Mouse (Mus musculus) intestine, postnatal 0 days (tissue): Measurements from ENCODE around the gene Kdm5c. TPM values are rescaled to one million over a fixed set of nuclear protein-coding genes. Genes with fewer than 3 reads are reported as not detected.
"Not testable (repeated sequence)": the region's sequence is repeated elsewhere in the genome, so short reads cannot be mapped to it uniquely, and the experiment has no call there.

Experiments used
- ATAC-seq: fragments of 200-750 bp; cut with Nextera tagmentation; 2 replicates; pipeline ENCODE4 v1.8.0; 2017; ENCODE audit warnings: mild to moderate bottlenecking, moderate TSS enrichment, moderate library complexity
- H3K27ac ChIP-seq: fragments of 300-500 bp; sonication (generic); 2 replicates; pipeline ENCODE4 v1.5.1; 2014; ENCODE audit warnings: mild to moderate bottlenecking, low read depth, low read length, moderate library complexity
- H3K27me3 ChIP-seq: fragments of 300-500 bp; sonication (generic); replicated peaks from 2 replicates; pipeline ENCODE4 v1.6.1; 2014; ENCODE audit warnings: low read length, mixed read lengths; ENCODE audit not compliant: control insufficient read depth, insufficient read depth
- H3K36me3 ChIP-seq: fragments of 300-500 bp; sonication (generic); 2 replicates; pipeline ENCODE4 v1.6.1; 2014; ENCODE audit warnings: mild to moderate bottlenecking, moderate library complexity; ENCODE audit not compliant: control insufficient read depth, insufficient read depth
- H3K4me1 ChIP-seq: fragments of 300-500 bp; sonication (generic); replicated peaks from 2 replicates; pipeline ENCODE4 v1.6.1; 2014; ENCODE audit warnings: antibody characterized with exemption, low read length, mixed read lengths; ENCODE audit not compliant: control insufficient read depth, insufficient read depth
- H3K4me2 ChIP-seq: fragments of 300-500 bp; sonication (generic); replicated peaks from 2 replicates; pipeline ENCODE4 v1.6.1; 2014; ENCODE audit warnings: low read depth, mild to moderate bottlenecking, moderate library complexity
- H3K4me3 ChIP-seq: fragments of 300-500 bp; sonication (generic); 2 replicates; pipeline ENCODE4 v1.5.1; 2014; ENCODE audit warnings: low read depth, low read length
- H3K9ac ChIP-seq: fragments of 300-500 bp; sonication (generic); 2 replicates; pipeline ENCODE4 v1.6.1; 2014; ENCODE audit warnings: mild to moderate bottlenecking, low read depth, low read length
- H3K9me3 ChIP-seq: fragments of 300-500 bp; sonication (generic); 2 replicates; pipeline ENCODE4 v1.6.1; 2016; ENCODE audit warnings: mixed run types; ENCODE audit not compliant: control insufficient read depth
- CTCF ChIP-seq: sonication (generic); IDR thresholded peaks from 2 replicates; pipeline ENCODE4 v1.5.1; 2016; ENCODE audit warnings: low read depth, mild to moderate bottlenecking, control low read depth, antibody characterized with exemption, moderate library complexity
- WGBS: fragments of 180-500 bp; shearing (Covaris S2); extraction: QIAGEN DNeasy Blood & Tissue Kit; methylation state at CpG from one replicate; pipeline ENCODE4 v1.1.7; 2014; 5-methylcytosine and 5-hydroxymethylcytosine counted together
- polyA plus RNA-seq: library from polyadenylated mRNA; unstranded; fragments of >200 nt; fragmentation: Nextera tagmentation; extraction: Ambion mirVana; gene quantifications from 2 replicates; pipeline ENCODE4 v1.2.1, GENCODE M21; 2015

The Kdm5c gene
- polyA plus RNA-seq, 1 experiment from 2014 or later: 19.7 TPM

DNA sequence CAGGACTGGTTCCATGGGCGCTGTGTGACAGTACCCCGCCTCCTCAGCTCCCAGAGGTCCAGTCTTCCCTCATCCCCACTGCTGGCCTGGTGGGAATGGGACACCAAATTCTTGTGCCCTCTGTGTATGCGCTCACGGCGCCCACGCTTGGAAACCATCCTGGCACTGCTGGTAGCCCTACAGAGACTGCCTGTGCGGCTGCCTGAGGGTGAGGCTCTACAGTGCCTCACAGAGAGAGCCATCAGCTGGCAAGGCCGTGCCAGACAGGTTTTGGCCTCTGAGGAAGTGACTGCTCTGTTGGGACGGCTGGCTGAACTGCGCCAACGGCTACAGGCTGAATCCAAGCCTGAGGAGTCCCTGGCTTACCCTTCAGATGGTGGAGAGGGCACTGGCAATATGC is 38.4 kb downstream of the Kdm5c start:
- H3K36me3 ChIP-seq: peaks cover 74% of the 10 kb centered on the region

DNA sequence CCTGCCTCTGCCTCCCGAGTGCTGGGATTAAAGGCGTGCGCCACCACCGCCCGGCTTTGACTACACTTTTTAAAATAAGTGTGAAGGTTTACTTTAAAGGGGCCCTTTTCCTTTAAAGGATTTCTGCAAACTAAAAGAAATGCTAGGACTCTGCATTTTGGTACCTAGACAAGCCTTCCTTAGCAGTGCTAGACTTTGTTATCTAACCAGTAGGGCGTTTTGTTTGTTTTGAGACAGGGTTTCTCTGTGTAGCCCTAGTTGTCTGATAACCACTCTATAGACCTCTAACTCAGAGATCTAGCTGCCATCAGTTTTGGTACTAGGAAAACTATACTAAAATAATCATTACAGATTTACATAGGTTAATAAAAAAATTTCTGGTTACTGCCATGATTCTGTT is 46.6 kb downstream of the Kdm5c start:
- no peak for TF ChIP-seq CTCF
- 90% methylated on average over 6 of the region's 6 CpGs for WGBS
- no peak overlapping the region for H3K9ac ChIP-seq
- H3K27me3 ChIP-seq: no peaks in the 10 kb centered on the region
- no peak overlapping the region for H3K4me2 ChIP-seq
- no peak overlapping the region for H3K27ac ChIP-seq
- ATAC-seq: no peak
- H3K36me3 ChIP-seq: peaks cover 9% of the 10 kb centered on the region; the same call in 1 of the 2 replicates
- H3K4me3 ChIP-seq: no peak overlapping the region
- H3K4me1 ChIP-seq: no peaks in the 10 kb centered on the region
- H3K9me3 ChIP-seq: no peaks in the 10 kb centered on the region

More for the DNA sequence above, 38.4 kb downstream of the Kdm5c start:
- no peak for TF ChIP-seq CTCF
- Histone ChIP-seq H3K4me2 (no peak overlapping the region), H3K9ac (no peak overlapping the region), H3K4me3 (no peak overlapping the region), H3K9me3 (no peaks in the 10 kb centered on the region), H3K27me3 (no peaks in the 10 kb centered on the region), H3K4me1 (no peaks in the 10 kb centered on the region), H3K27ac (no peak overlapping the region)
- ATAC-seq: no peak
- WGBS: 98% methylated on average over 11 of the region's 11 CpGs

DNA sequence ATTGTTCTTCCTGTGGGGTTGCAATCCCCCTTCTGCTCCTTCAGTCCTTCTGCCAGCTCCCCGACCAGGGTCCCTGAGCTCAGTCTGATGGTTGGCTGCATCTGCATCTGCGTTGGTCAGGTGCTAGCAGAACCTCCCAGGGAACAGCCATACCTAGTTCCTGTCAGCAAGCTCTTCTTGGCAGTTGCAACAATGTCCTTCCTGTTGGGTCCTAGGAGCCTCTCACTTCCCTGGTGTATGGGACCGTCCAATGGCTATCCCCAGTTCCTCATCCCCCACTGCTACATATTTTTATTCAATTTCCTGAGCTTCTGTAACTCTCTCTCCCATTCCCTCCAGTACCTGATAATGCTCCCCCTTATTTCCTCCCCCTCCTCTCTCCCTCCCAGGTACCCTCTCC is 51.9 kb downstream of the Kdm5c start:
- no peak for TF ChIP-seq CTCF
- Histone ChIP-seq H3K36me3 (no peaks in the 10 kb centered on the region), H3K4me2 (no peak overlapping the region), H3K9me3 (no peaks in the 10 kb centered on the region), H3K9ac (no peak overlapping the region), H3K27ac (no peak overlapping the region), H3K27me3 (no peaks in the 10 kb centered on the region), H3K4me3 (no peak overlapping the region), H3K4me1 (no peaks in the 10 kb centered on the region)
- WGBS: 76% methylated on average over 3 of the region's 3 CpGs
- no peak for ATAC-seq

DNA sequence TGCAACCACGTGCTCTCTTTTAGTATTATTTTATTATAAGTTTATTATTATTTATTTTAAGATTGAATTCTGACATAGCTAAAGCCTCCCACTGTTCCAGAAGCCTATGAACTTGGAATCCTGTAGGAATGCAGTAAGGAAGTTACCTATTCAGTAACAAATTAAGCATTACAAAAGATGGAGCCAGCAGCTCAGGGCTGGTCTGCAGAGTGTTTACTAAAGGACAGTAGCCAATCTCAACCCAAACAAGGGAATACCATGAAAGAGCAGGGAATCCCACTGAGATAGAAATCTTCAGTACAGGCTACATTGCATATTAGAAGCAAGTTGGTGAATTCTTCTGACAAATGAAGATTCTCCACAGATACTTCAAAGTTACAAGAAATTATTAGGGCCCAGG is 54.2 kb downstream of the Kdm5c start:
- H3K27ac ChIP-seq, ATAC-seq, H3K36me3 ChIP-seq, H3K9me3 ChIP-seq, H3K9ac ChIP-seq, H3K27me3 ChIP-seq, H3K4me1 ChIP-seq, H3K4me2 ChIP-seq, H3K4me3 ChIP-seq: not testable (repeated sequence)
- 49% methylated on average over 1 of the region's 1 CpGs for WGBS

DNA sequence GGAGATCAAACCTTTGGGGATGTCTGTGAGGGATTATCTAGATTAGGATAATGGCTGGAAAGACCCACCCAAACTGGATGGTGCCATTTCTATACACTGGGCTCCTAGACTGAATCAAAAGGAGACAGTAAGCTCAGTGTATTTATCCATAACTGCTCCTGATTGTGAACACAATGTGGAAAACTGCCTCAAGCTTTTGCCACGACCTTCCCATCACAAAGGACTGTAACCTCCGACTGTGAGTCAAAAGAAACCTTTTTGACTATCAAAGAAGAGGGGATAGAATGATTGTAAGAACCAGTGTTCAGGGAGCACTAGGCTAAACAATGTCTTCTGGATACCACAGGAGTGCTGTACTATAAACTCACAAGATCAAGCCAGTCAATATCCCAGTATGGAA is 73.4 kb downstream of the Kdm5c start:
- Histone ChIP-seq H3K27me3 (no peaks in the 10 kb centered on the region), H3K4me3 (no peak overlapping the region), H3K4me2 (no peak overlapping the region), H3K36me3 (no peaks in the 10 kb centered on the region), H3K27ac (no peak overlapping the region), H3K4me1 (no peaks in the 10 kb centered on the region), H3K9ac (no peak overlapping the region), H3K9me3 (no peaks in the 10 kb centered on the region)
- TF ChIP-seq CTCF: no peak
- ATAC-seq: no peak
- 71% methylated on average over 2 of the region's 2 CpGs for WGBS

DNA sequence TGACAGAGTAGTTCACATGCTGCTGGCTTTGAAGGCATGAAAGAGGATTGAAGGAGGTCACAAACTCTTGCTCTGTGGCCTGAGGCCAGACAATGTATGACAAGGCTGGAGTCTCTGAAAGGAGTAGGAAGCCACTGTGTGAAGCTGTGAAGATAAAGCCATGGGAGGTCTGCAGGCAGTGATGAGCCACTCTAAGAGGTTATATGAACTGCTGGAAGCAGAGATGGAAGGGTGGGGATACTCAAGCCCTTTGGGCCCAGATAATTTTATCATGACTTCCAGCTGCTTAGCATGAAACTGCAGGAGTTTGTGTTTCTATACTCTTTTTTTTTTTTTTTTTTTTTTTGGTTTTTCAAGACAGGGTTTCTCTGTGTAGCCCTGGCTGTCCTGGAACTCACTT is 74.6 kb downstream of the Kdm5c start:
- Histone ChIP-seq H3K4me3 (no peak overlapping the region), H3K9ac (no peak overlapping the region), H3K9me3 (no peaks in the 10 kb centered on the region), H3K4me2 (no peak overlapping the region), H3K27ac (no peak overlapping the region), H3K36me3 (no peaks in the 10 kb centered on the region), H3K27me3 (no peaks in the 10 kb centered on the region), H3K4me1 (no peaks in the 10 kb centered on the region)
- ATAC-seq: no peak
- TF ChIP-seq CTCF: no peak

DNA sequence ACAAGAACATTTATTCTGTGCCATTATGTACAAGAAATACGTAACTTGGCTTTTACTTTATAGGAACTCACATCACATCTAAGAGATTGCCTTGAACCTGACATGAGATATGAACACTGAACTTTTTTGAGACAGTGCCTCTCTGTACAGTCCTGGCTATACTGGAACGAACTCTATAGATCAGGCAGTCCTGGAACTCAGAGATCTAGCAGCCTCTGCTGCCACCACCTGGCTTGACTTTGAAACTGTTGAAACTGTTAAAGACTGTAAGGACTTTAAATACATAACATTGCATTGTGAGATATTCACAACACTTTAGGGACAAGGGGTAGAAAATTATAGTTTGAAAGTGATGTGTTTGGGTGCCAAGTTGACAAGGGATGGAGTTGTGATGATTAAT is 75.1 kb downstream of the Kdm5c start:
- Histone ChIP-seq H3K4me3 (no peak overlapping the region), H3K4me2 (no peak overlapping the region), H3K36me3 (no peaks in the 10 kb centered on the region), H3K4me1 (no peaks in the 10 kb centered on the region), H3K9me3 (no peaks in the 10 kb centered on the region), H3K27me3 (no peaks in the 10 kb centered on the region), H3K27ac (no peak overlapping the region), H3K9ac (no peak overlapping the region)
- WGBS: 48% methylated on average over 2 of the region's 2 CpGs
- no peak for ATAC-seq
- TF ChIP-seq CTCF: peak; percentile 71
